ENCODE assay signal across 32 mouse cellular contexts in genomic region chr13:106858779-106859178, GRCm38 (mm10).
"Had no signal": no experiment of that assay in that cellular context is flagged by ENCODE, and none has a peak within 500 bp of the region (broad histone marks: within the 10 kb centered on the region; RNA-seq: fewer than 3 reads in every experiment).

No protein-coding gene starts in this region.

- H3K4me3 ChIP-seq: heart, embryonic 12.5 days; heart, embryonic 13.5 days; heart, embryonic 15.5 days; hindbrain, embryonic 10.5 days; hindbrain, embryonic 12.5 days; hindbrain, embryonic 13.5 days; hindbrain, embryonic 15.5 days; kidney, embryonic 15.5 days; layer of hippocampus, adult 2 months; left cerebral cortex, adult 2 months had no signal

- H3K9me3 ChIP-seq: heart, embryonic 12.5 days; heart, embryonic 13.5 days; heart, embryonic 15.5 days; hindbrain, embryonic 10.5 days; hindbrain, embryonic 12.5 days; hindbrain, embryonic 13.5 days; hindbrain, embryonic 15.5 days; kidney, embryonic 15.5 days had no signal

- H3K4me2 ChIP-seq: heart, embryonic 11.5 days; heart, embryonic 12.5 days; heart, embryonic 13.5 days; heart, embryonic 15.5 days; hindbrain, embryonic 12.5 days; hindbrain, embryonic 13.5 days; hindbrain, embryonic 14.5 days; hindbrain, embryonic 15.5 days; kidney, embryonic 15.5 days had no signal

- H3K27ac ChIP-seq: heart, embryonic 13.5 days; heart, embryonic 15.5 days; hindbrain, embryonic 10.5 days; hindbrain, embryonic 12.5 days; hindbrain, embryonic 13.5 days; hindbrain, embryonic 14.5 days; hindbrain, embryonic 15.5 days; hindbrain, postnatal 0 days; kidney, embryonic 15.5 days; kidney, postnatal 0 days; layer of hippocampus, adult 2 months; left cerebral cortex, adult 2 months had no signal

- ATAC-seq: hindbrain, embryonic 16.5 days; hindbrain, postnatal 0 days; inflammation-experienced regulatory T-cells, adult 6 months had no signal

- DNase-seq: heart, postnatal 10 days; heart, postnatal 14 days; heart, postnatal 36 days; heart, postnatal 4 days; kidney, adult 11 months; kidney, adult 18-20 months; kidney, adult 2 months; kidney, adult 8-10 months; kidney, adult 9 months; kidney, postnatal 10 days; kidney, postnatal 14 days; kidney, postnatal 25 days; kidney, postnatal 36 days; kidney, postnatal 4 days; layer of hippocampus, adult 9-11 months; layer of hippocampus, postnatal 36 days had no signal

- H3K27me3 ChIP-seq: heart, embryonic 12.5 days; heart, embryonic 13.5 days; heart, embryonic 15.5 days; hindbrain, embryonic 12.5 days; hindbrain, embryonic 13.5 days; hindbrain, embryonic 15.5 days; kidney, embryonic 15.5 days had no signal

- H3K4me1 ChIP-seq: heart, embryonic 12.5 days; heart, embryonic 13.5 days; heart, embryonic 15.5 days; hindbrain, embryonic 10.5 days; hindbrain, embryonic 12.5 days; hindbrain, embryonic 13.5 days; hindbrain, embryonic 15.5 days; kidney, embryonic 15.5 days had no signal

- H3K9ac ChIP-seq: heart, embryonic 12.5 days; heart, embryonic 13.5 days; heart, embryonic 15.5 days; hindbrain, embryonic 12.5 days; hindbrain, embryonic 13.5 days; hindbrain, embryonic 14.5 days; hindbrain, embryonic 15.5 days; kidney, embryonic 15.5 days had no signal
